Mouse (Mus musculus) neural tube, embryonic 13.5 days (tissue): ENCODE results near the gene Tnfrsf13b. TPM values are rescaled to one million over a fixed set of nuclear protein-coding genes. Genes with fewer than 3 reads are reported as not detected.
"Not testable (repeated sequence)": the region's sequence is repeated elsewhere in the genome, so short reads cannot be mapped to it uniquely, and the experiment has no call there.

Experiments used
- ATAC-seq: fragments of 200-750 bp; cut with Nextera tagmentation; 2 replicates; pipeline ENCODE4 v1.8.0; 2017; ENCODE audit warnings: low read depth, mild to moderate bottlenecking, moderate TSS enrichment, moderate library complexity
- H3K27ac ChIP-seq: fragments of 300-500 bp; sonication (generic); replicated peaks from 2 replicates; pipeline ENCODE4 v1.5.1; 2015; ENCODE audit warnings: moderate library complexity, mild to moderate bottlenecking, inconsistent platforms
- H3K27me3 ChIP-seq: fragments of 300-500 bp; sonication (generic); 2 replicates; pipeline ENCODE4 v1.6.1; 2015; ENCODE audit warnings: mild to moderate bottlenecking, inconsistent platforms
- H3K36me3 ChIP-seq: fragments of 300-500 bp; sonication (generic); 2 replicates; pipeline ENCODE4 v1.6.1; 2015; ENCODE audit warnings: mild to moderate bottlenecking, inconsistent platforms
- H3K4me1 ChIP-seq: fragments of 300-500 bp; sonication (generic); replicated peaks from 2 replicates; pipeline ENCODE4 v1.6.1; 2015; ENCODE audit warnings: inconsistent platforms
- H3K4me2 ChIP-seq: fragments of 300-500 bp; sonication (generic); 2 replicates; pipeline ENCODE4 v1.6.1; 2015; ENCODE audit warnings: inconsistent platforms, mild to moderate bottlenecking, moderate library complexity
- H3K4me3 ChIP-seq: fragments of 300-500 bp; sonication (generic); 2 replicates; pipeline ENCODE4 v1.5.1; 2015; ENCODE audit warnings: mild to moderate bottlenecking, inconsistent platforms
- H3K9ac ChIP-seq: fragments of 300-500 bp; sonication (generic); 2 replicates; pipeline ENCODE4 v1.6.1; 2015; ENCODE audit warnings: moderate library complexity, mild to moderate bottlenecking, inconsistent platforms
- H3K9me3 ChIP-seq: fragments of 300-500 bp; sonication (generic); 2 replicates; pipeline ENCODE4 v1.6.1; 2016; ENCODE audit warnings: inconsistent platforms
- WGBS: fragments of 180-500 bp; shearing (Covaris S2); methylation state at CpG from one replicate; pipeline ENCODE4 v1.1.7; 2015; 5-methylcytosine and 5-hydroxymethylcytosine counted together
- polyA plus RNA-seq: library from polyadenylated mRNA; unstranded; fragments of >200 nt; fragmentation: Nextera tagmentation; extraction: Ambion mirVana; gene quantifications from 2 replicates; pipeline ENCODE4 v1.2.1, GENCODE M21; 2015

The Tnfrsf13b gene
- polyA plus RNA-seq, 1 experiment from 2014 or later: 1.5 TPM

DNA sequence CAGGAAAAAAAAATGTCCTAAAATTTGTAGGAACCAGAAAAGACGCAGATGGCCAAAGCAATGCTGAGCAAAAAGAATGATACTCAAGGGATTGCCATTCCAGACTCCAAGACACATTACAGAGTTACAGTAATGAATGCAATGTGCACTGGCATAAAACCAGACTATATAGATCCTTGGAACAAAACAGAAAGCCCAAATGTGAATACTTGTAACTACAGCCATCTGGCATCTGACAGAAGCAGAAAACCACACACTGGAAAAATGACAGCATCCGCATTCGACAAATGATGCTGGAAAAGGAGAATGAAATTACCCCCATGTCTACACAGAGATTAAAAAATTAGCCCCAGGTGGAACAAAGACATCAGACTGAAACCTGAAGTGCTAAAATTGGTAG is 53.8 kb downstream of the Tnfrsf13b start:
- H3K4me3 ChIP-seq: no peak overlapping the region
- no peak for ATAC-seq
- H3K27me3 ChIP-seq: no peaks in the 10 kb centered on the region
- no peak overlapping the region for H3K4me2 ChIP-seq
- peak overlapping the region; percentile 59 for H3K27ac ChIP-seq
- 66% methylated on average over 3 of the region's 3 CpGs for WGBS
- no peaks in the 10 kb centered on the region for H3K9me3 ChIP-seq
- H3K36me3 ChIP-seq: no peaks in the 10 kb centered on the region
- peaks cover 6% of the 10 kb centered on the region for H3K4me1 ChIP-seq
- no peak overlapping the region for H3K9ac ChIP-seq

DNA sequence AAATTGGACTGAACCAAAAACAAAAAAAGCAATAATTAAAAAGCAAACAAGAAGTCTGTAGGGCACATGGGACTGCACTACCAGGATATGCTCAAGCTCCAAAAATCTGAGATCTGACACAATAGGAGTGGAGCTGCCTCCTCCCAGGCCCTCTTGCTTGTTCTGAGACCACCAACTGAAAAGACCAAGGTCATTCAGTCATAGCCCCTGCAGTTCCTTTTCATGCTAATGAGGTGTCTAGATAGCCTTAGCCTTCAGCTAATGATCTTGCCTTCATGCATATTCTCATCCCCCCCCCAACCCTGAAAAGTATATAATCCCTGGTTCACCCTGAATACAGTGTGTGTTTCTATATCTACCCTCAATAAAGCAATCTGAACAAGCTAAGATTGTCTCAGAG is 55.1 kb downstream of the Tnfrsf13b start:
- Histone ChIP-seq H3K4me2 (no peak overlapping the region), H3K27me3 (no peaks in the 10 kb centered on the region), H3K4me1 (no peaks in the 10 kb centered on the region), H3K4me3 (no peak overlapping the region), H3K9ac (no peak overlapping the region), H3K36me3 (no peaks in the 10 kb centered on the region), H3K27ac (no peak overlapping the region), H3K9me3 (no peaks in the 10 kb centered on the region)
- ATAC-seq: no peak

DNA sequence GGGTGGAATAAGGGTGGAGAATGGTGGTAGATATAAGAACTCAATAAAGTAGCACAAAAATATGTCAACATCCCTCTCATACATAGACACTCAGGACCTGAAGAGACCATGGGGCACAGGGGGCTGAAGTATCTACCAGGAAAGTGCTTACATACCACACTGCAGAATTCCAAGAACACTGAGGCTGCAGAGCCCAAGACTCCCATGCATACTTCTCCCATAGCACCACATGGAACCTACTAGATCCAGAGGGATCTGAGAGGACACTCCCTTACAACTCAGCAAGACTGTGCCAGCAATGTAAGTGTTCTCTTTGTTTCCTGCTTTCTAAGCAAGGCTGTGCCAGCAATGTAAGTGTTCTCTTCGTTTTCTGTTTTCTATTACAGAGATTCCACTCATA is 57.3 kb downstream of the Tnfrsf13b start:
- Histone ChIP-seq H3K9ac (no peak overlapping the region), H3K27ac (no peak overlapping the region), H3K4me2 (no peak overlapping the region), H3K4me1 (no peaks in the 10 kb centered on the region), H3K4me3 (no peak overlapping the region), H3K27me3 (no peaks in the 10 kb centered on the region), H3K36me3 (no peaks in the 10 kb centered on the region), H3K9me3 (no peaks in the 10 kb centered on the region)
- no peak for ATAC-seq
- 83% methylated on average over 1 of the region's 1 CpGs for WGBS

DNA sequence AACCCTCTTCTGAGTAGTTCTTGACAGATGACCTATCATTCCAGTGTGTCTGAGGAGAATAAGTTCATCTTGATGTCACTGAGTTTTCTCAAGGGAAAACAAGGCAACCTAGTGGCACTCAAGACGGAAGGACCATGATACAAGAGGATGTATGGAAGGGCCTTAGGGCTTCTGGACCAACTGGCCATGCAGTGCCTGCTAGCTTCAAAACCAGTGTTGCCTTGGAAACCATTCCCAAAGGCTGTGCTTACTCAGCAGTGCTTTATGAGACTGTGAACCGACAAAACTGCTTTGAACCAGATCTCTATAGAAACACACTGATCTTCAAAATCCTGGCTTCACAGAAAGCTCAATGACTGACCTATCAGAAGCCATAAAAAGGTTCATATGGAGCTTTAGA is 64.2 kb downstream of the Tnfrsf13b start:
- no peak overlapping the region for H3K4me2 ChIP-seq
- H3K36me3 ChIP-seq: no peaks in the 10 kb centered on the region
- H3K27me3 ChIP-seq: peaks cover 3% of the 10 kb centered on the region; the same call in 1 of the 2 replicates
- no peaks in the 10 kb centered on the region for H3K9me3 ChIP-seq
- no peak for ATAC-seq
- no peak overlapping the region for H3K4me3 ChIP-seq
- no peak overlapping the region for H3K27ac ChIP-seq
- WGBS: 48% methylated on average over 2 of the region's 2 CpGs
- no peak overlapping the region for H3K9ac ChIP-seq
- H3K4me1 ChIP-seq: no peaks in the 10 kb centered on the region

DNA sequence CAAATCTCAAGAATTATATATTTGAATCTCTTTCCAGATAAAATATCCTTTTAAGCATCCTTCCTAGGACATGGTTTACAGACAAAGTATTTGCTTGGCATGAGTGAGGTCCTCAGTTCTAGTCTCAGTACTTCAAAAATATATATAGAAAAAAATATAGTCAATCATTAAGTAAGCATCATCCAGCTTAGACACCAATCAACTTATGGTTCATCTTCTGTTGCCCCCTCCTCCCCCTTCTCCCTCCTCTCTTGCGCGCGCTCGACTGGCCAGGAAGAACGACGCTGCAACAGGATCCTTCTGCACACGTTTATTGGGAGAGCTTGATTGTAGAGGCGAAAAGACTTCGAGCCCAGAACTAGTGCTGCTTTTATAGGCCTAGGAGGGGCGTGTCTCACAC is 65.6 kb downstream of the Tnfrsf13b start:
- not testable (repeated sequence) for H3K27ac ChIP-seq, H3K4me1 ChIP-seq, H3K36me3 ChIP-seq, H3K9me3 ChIP-seq, H3K4me2 ChIP-seq, H3K9ac ChIP-seq, ATAC-seq, H3K27me3 ChIP-seq, H3K4me3 ChIP-seq
- WGBS: 83% methylated on average over 7 of the region's 10 CpGs

DNA sequence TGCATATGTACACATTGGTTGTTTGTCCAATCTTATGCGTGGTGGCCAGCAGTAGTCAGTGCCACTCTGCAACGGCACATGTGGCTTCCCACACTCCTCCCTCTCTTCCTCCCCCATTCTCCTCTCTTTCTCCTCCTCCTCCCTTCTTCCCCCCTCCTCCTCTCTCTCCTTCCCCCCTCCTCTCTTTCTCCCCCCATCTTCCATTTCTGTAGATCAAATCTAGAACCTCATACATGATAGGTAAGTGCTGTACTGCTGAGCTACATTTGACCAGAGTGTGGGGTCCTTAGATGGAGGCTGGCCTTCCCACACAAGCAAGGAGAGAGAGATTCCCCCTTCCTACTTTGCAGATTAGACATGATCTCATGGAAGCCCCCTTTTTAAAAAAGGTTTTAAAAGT is 66.2 kb downstream of the Tnfrsf13b start:
- Histone ChIP-seq H3K4me1 (no peaks in the 10 kb centered on the region), H3K9me3 (no peaks in the 10 kb centered on the region), H3K9ac (no peak overlapping the region), H3K4me2 (no peak overlapping the region), H3K27ac (no peak overlapping the region), H3K36me3 (no peaks in the 10 kb centered on the region), H3K27me3 (peaks cover 3% of the 10 kb centered on the region; the same call in 1 of the 2 replicates), H3K4me3 (no peak overlapping the region)
- WGBS: 93% methylated on average over 2 of the region's 2 CpGs
- ATAC-seq: no peak

DNA sequence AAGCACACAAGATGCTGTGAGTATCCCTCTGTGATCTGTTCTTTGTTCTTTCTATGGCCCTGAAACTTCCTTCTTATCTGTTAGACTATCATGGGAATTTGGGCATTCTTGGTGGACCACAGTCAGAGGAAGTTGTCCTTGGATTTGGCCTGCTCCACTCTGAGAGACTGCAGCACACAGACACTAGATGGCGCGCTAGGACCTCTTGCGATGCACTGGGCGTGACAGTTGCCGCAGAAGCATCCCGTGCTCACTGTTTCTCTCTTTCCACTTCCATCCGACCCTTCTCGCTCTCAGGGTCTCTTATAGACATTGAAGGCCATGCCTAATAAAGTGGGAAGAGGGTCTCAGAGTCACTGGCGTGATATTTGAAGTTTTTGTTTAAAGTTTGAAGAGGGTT is 66.8 kb downstream of the Tnfrsf13b start:
- no peak overlapping the region for H3K4me3 ChIP-seq
- no peak overlapping the region for H3K4me2 ChIP-seq
- H3K9ac ChIP-seq: no peak overlapping the region
- H3K27ac ChIP-seq: no peak overlapping the region
- 12% methylated on average over 9 of the region's 9 CpGs for WGBS
- ATAC-seq: no peak
- no peaks in the 10 kb centered on the region for H3K9me3 ChIP-seq
- no peaks in the 10 kb centered on the region for H3K4me1 ChIP-seq
- H3K27me3 ChIP-seq: peaks cover 3% of the 10 kb centered on the region; the same call in 1 of the 2 replicates
- H3K36me3 ChIP-seq: no peaks in the 10 kb centered on the region

DNA sequence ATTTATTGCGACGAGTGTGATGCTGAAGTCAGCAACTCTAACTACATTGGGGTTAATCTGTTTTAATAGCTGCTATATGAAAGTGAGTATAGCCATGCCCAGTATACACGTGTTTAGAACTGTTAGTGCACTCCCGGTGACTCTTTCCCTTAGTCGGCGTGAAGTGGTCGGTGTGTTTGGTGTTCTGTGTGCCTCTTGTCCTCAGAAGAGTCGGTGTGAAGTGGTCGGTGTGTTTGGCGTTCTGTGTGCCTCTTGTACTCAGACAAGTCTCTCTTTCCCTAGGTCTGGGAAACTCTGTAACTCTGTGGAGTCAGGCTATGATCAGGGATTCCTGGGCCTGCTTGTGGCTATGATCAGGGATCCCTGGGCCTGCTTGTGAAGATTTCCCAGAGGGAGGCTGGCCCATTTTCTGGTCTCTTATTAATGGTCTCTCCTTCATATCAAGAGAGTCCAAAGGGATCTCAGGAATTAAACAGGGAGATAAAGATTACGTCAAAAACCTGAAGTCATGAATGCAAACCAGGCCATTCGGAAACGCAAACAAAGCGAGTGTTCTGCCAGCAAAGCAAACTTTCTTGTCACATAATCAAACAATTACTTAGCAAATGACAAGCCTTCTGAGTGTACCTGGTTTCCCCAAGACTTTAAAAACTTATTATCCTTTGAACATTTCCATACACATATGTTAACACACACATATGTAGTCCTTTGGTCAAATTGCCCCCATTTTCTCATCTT is 70.2 kb downstream of the Tnfrsf13b start:
- 83% methylated on average over 14 of the region's 14 CpGs for WGBS
- Histone ChIP-seq H3K4me3 (no peak overlapping the region), H3K4me1 (no peaks in the 10 kb centered on the region), H3K9me3 (no peaks in the 10 kb centered on the region), H3K27ac (no peak overlapping the region), H3K36me3 (no peaks in the 10 kb centered on the region), H3K4me2 (no peak overlapping the region), H3K27me3 (peaks cover 3% of the 10 kb centered on the region; the same call in 1 of the 2 replicates), H3K9ac (no peak overlapping the region)
- no peak for ATAC-seq

DNA sequence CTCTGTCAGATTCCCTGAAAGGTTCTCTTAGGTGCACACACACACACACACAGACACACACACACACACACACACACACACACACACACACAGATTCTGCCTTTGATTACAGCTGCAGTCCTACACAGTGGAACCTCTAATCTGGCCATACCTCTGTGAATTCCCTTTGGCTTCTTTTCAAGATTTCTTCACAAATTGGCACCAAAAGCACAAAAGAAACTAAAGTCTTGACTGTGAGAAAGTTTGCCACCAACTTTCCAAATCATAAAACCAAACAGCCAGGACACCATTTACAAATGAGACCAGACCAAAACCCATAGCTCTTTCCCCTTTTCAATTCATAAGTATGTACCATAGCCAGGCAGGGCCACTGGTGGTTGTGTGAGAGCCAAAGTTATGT is 71.4 kb downstream of the Tnfrsf13b start:
- Histone ChIP-seq H3K9me3 (no peaks in the 10 kb centered on the region), H3K27me3 (peaks cover 3% of the 10 kb centered on the region; the same call in 1 of the 2 replicates), H3K27ac (no peak overlapping the region), H3K4me2 (no peak overlapping the region), H3K36me3 (no peaks in the 10 kb centered on the region), H3K4me3 (no peak overlapping the region), H3K9ac (no peak overlapping the region), H3K4me1 (no peaks in the 10 kb centered on the region)
- no peak for ATAC-seq

Other genes with a start within 250 kb of the Tnfrsf13b start
- gene Tmem11, start 247.5 kb upstream of the Tnfrsf13b start, polyA plus RNA-seq: 52.6 and 56.0 TPM in 2 replicates
- gene Natd1, start 212.0 kb upstream of the Tnfrsf13b start, polyA plus RNA-seq: 28.8 and 30.0 TPM in 2 replicates
- gene Map2k3, start 194.7 kb upstream of the Tnfrsf13b start, polyA plus RNA-seq: 31.4 and 32.0 TPM in 2 replicates
- 7.8 and 8.1 TPM in 2 replicates for gene Kcnj12, start 104.2 kb upstream of the Tnfrsf13b start, polyA plus RNA-seq
- gene Usp22, start 48.3 kb downstream of the Tnfrsf13b start, polyA plus RNA-seq: 362 and 373 TPM in 2 replicates
- not detected in 2 replicates for gene Aldh3a1, start 80.8 kb downstream of the Tnfrsf13b start, polyA plus RNA-seq
- gene Aldh3a2, start 140.7 kb downstream of the Tnfrsf13b start, polyA plus RNA-seq: 22.9 and 26.4 TPM in 2 replicates
- gene Slc47a2, start 216.1 kb downstream of the Tnfrsf13b start, polyA plus RNA-seq: not detected in 2 replicates